Mouse (Mus musculus) forebrain, embryonic 15.5 days (tissue): ENCODE results near the gene Smarcc2. TPM values are rescaled to one million over a fixed set of nuclear protein-coding genes. Genes with fewer than 3 reads are reported as not detected.
"Not testable (repeated sequence)": the region's sequence is repeated elsewhere in the genome, so short reads cannot be mapped to it uniquely, and the experiment has no call there.

Experiments
- ATAC-seq: fragments of 200-750 bp; cut with Nextera tagmentation; replicated peaks from 2 replicates; pipeline ENCODE4 v1.8.0; 2017; ENCODE audit warnings: mild to moderate bottlenecking, moderate TSS enrichment, moderate library complexity
- H3K27ac ChIP-seq: fragments of 300-500 bp; sonication (generic); replicated peaks from 2 replicates; pipeline ENCODE4 v1.5.1; 2015; ENCODE audit warnings: mild to moderate bottlenecking, inconsistent platforms
- H3K27me3 ChIP-seq: fragments of 300-500 bp; sonication (generic); 2 replicates; pipeline ENCODE4 v1.6.1; 2015; ENCODE audit warnings: inconsistent platforms
- H3K36me3 ChIP-seq: fragments of 300-500 bp; sonication (generic); 2 replicates; pipeline ENCODE4 v1.6.1; 2015; ENCODE audit warnings: mild to moderate bottlenecking, inconsistent platforms
- H3K4me1 ChIP-seq: fragments of 300-500 bp; sonication (generic); 2 replicates; pipeline ENCODE4 v1.6.1; 2015; ENCODE audit warnings: inconsistent platforms
- H3K4me2 ChIP-seq: fragments of 300-500 bp; sonication (generic); replicated peaks from 2 replicates; pipeline ENCODE4 v1.6.1; 2015; ENCODE audit warnings: mild to moderate bottlenecking, inconsistent platforms
- H3K4me3 ChIP-seq: fragments of 300-500 bp; sonication (generic); 2 replicates; pipeline ENCODE4 v1.5.1; 2015; ENCODE audit warnings: mild to moderate bottlenecking, inconsistent platforms
- H3K9ac ChIP-seq: fragments of 300-500 bp; sonication (generic); replicated peaks from 2 replicates; pipeline ENCODE4 v1.6.1; 2015; ENCODE audit warnings: mild to moderate bottlenecking, inconsistent platforms
- H3K9me3 ChIP-seq: fragments of 300-500 bp; sonication (generic); 2 replicates; pipeline ENCODE4 v1.6.1; 2016; ENCODE audit warnings: inconsistent platforms
- WGBS: fragments of 180-500 bp; shearing (Covaris S2); methylation state at CpG from one replicate; pipeline ENCODE4 v1.1.7; 2015; ENCODE audit warnings: mixed read lengths; 5-methylcytosine and 5-hydroxymethylcytosine counted together
- polyA plus RNA-seq: library from polyadenylated mRNA; unstranded; fragments of >200 nt; fragmentation: Nextera tagmentation; extraction: Ambion mirVana; gene quantifications from 2 replicates; pipeline ENCODE4 v1.2.1, GENCODE M21; 2015

Gene Smarcc2
- polyA plus RNA-seq, 1 experiment from 2014 or later: 201 TPM

- no peak for ATAC-seq
- H3K9ac ChIP-seq: no peak overlapping the region
- WGBS: 71% methylated on average over 5 of the region's 5 CpGs
- no peaks in the 10 kb centered on the region for H3K9me3 ChIP-seq
- H3K4me2 ChIP-seq: no peak overlapping the region
- H3K4me3 ChIP-seq: no peak overlapping the region
- peaks cover 67% of the 10 kb centered on the region for H3K36me3 ChIP-seq
- peaks cover 25% of the 10 kb centered on the region for H3K4me1 ChIP-seq
- no peak overlapping the region for H3K27ac ChIP-seq
- no peaks in the 10 kb centered on the region for H3K27me3 ChIP-seq
Measured at GRCm38 (mm10) chr10:128489380-128489779, 30.3 kb downstream of the Smarcc2 start.

GRCm38 (mm10) chr10:128489785-128490184 lies 30.7 kb downstream of the Smarcc2 start:
- WGBS: 52% methylated on average over 4 of the region's 4 CpGs
- Histone ChIP-seq H3K4me1 (peaks cover 29% of the 10 kb centered on the region), H3K9ac (no peak overlapping the region), H3K27me3 (no peaks in the 10 kb centered on the region), H3K27ac (no peak overlapping the region), H3K36me3 (peaks cover 64% of the 10 kb centered on the region), H3K4me3 (no peak overlapping the region), H3K4me2 (no peak overlapping the region), H3K9me3 (no peaks in the 10 kb centered on the region)
- ATAC-seq: no peak

GRCm38 (mm10) chr10:128490232-128490631 lies 31.2 kb downstream of the Smarcc2 start:
- H3K27ac ChIP-seq: no peak overlapping the region
- no peak overlapping the region for H3K4me3 ChIP-seq
- no peak overlapping the region for H3K4me2 ChIP-seq
- WGBS: 78% methylated on average over 5 of the region's 5 CpGs
- no peaks in the 10 kb centered on the region for H3K27me3 ChIP-seq
- ATAC-seq: no peak
- H3K9ac ChIP-seq: no peak overlapping the region
- peaks cover 33% of the 10 kb centered on the region for H3K4me1 ChIP-seq
- H3K9me3 ChIP-seq: no peaks in the 10 kb centered on the region
- peaks cover 63% of the 10 kb centered on the region for H3K36me3 ChIP-seq

- no peak overlapping the region for H3K9ac ChIP-seq
- H3K27ac ChIP-seq: peak overlapping the region; percentile 31; the same call in 1 of the 2 replicates
- peaks cover 33% of the 10 kb centered on the region for H3K4me1 ChIP-seq
- H3K4me3 ChIP-seq: no peak overlapping the region
- H3K9me3 ChIP-seq: no peaks in the 10 kb centered on the region
- ATAC-seq: no peak
- WGBS: 49% methylated on average over 5 of the region's 5 CpGs
- no peak overlapping the region for H3K4me2 ChIP-seq
- no peaks in the 10 kb centered on the region for H3K27me3 ChIP-seq
- peaks cover 57% of the 10 kb centered on the region for H3K36me3 ChIP-seq
Measured at GRCm38 (mm10) chr10:128490912-128491311, 31.9 kb downstream of the Smarcc2 start.

- Histone ChIP-seq H3K9ac (0 out of 2 replicates have a peak overlapping the region, but pooled peaks have one; percentile 1), H3K4me2 (peak overlapping the region; percentile 72; the same call in 1 of the 2 replicates), H3K4me3 (no peak overlapping the region), H3K27ac (peak overlapping the region; percentile 31; the same call in 1 of the 2 replicates), H3K27me3 (no peaks in the 10 kb centered on the region), H3K9me3 (no peaks in the 10 kb centered on the region), H3K4me1 (peaks cover 33% of the 10 kb centered on the region), H3K36me3 (peaks cover 51% of the 10 kb centered on the region)
- no peak for ATAC-seq
- 77% methylated on average over 6 of the region's 6 CpGs for WGBS
Measured at GRCm38 (mm10) chr10:128491495-128491894, 32.4 kb downstream of the Smarcc2 start.

- peaks cover 34% of the 10 kb centered on the region for H3K4me1 ChIP-seq
- H3K27ac ChIP-seq, ATAC-seq, H3K9me3 ChIP-seq, H3K27me3 ChIP-seq: not testable (repeated sequence)
- H3K36me3 ChIP-seq: peaks cover 46% of the 10 kb centered on the region
- H3K4me2 ChIP-seq: peak overlapping the region; percentile 72
- peak overlapping the region; percentile 86; the same call in 1 of the 2 replicates for H3K9ac ChIP-seq
- peak overlapping the region; percentile 74 for H3K4me3 ChIP-seq
- 81% methylated on average over 8 of the region's 8 CpGs for WGBS
Measured at GRCm38 (mm10) chr10:128492051-128492450, 33.0 kb downstream of the Smarcc2 start.

GRCm38 (mm10) chr10:128492633-128493311 lies 33.7 kb downstream of the Smarcc2 start:
- 31% methylated on average over 12 of the region's 12 CpGs for WGBS
- ATAC-seq: 0 out of 2 replicates have a peak, but pooled peaks have one; percentile 7
- H3K27me3 ChIP-seq: no peaks in the 10 kb centered on the region
- peak overlapping the region; percentile 95 for H3K27ac ChIP-seq
- peaks cover 39% of the 10 kb centered on the region for H3K36me3 ChIP-seq
- peak overlapping the region; percentile 72 for H3K4me2 ChIP-seq
- peaks cover 37% of the 10 kb centered on the region for H3K4me1 ChIP-seq
- H3K9me3 ChIP-seq: no peaks in the 10 kb centered on the region
- H3K9ac ChIP-seq: peak overlapping the region; percentile 86
- H3K4me3 ChIP-seq: peak overlapping the region; percentile 74

- no peaks in the 10 kb centered on the region for H3K27me3 ChIP-seq
- H3K4me2 ChIP-seq: peak overlapping the region; percentile 72
- peaks cover 33% of the 10 kb centered on the region for H3K36me3 ChIP-seq
- H3K9ac ChIP-seq: peak overlapping the region; percentile 86
- ATAC-seq: no peak; the same call in 1 of the 2 replicates
- peaks cover 42% of the 10 kb centered on the region for H3K4me1 ChIP-seq
- peak overlapping the region; percentile 74 for H3K4me3 ChIP-seq
- H3K9me3 ChIP-seq: no peaks in the 10 kb centered on the region
- under 1% methylated on average over 12 of the region's 12 CpGs for WGBS
- H3K27ac ChIP-seq: peak overlapping the region; percentile 95
Measured at GRCm38 (mm10) chr10:128493319-128493694, 34.3 kb downstream of the Smarcc2 start.

GRCm38 (mm10) chr10:128493695-128494666 lies 34.9 kb downstream of the Smarcc2 start, which contains the start of gene Myl6:
Myl6 (minus strand) TSS chr10:128494145.
- Histone ChIP-seq H3K9me3 (no peaks in the 10 kb centered on the region), H3K27ac (peak within 1 kb of the TSS; percentile 95), H3K4me3 (peak within 1 kb of the TSS; percentile 74), H3K4me1 (peaks cover 44% of the 10 kb centered on the region), H3K27me3 (no peaks in the 10 kb centered on the region), H3K9ac (peak within 1 kb of the TSS; percentile 86), H3K36me3 (peaks cover 26% of the 10 kb centered on the region), H3K4me2 (peak within 1 kb of the TSS; percentile 72)
- ATAC-seq: peak; percentile 92
- WGBS: under 1% methylated on average over 39 of the region's 45 CpGs

- Histone ChIP-seq H3K4me1 (peaks cover 50% of the 10 kb centered on the region), H3K27me3 (no peaks in the 10 kb centered on the region), H3K9me3 (no peaks in the 10 kb centered on the region), H3K4me3 (peak overlapping the region; percentile 74), H3K9ac (peak overlapping the region; percentile 60), H3K36me3 (peaks cover 20% of the 10 kb centered on the region), H3K4me2 (peak overlapping the region; percentile 72), H3K27ac (peak overlapping the region; percentile 95)
- 61% methylated on average over 11 of the region's 11 CpGs for WGBS
- ATAC-seq: no peak
Measured at GRCm38 (mm10) chr10:128494667-128495245, 35.7 kb downstream of the Smarcc2 start.

GRCm38 (mm10) chr10:128495270-128495669 lies 36.2 kb downstream of the Smarcc2 start:
- no peak for ATAC-seq
- Histone ChIP-seq H3K27me3 (no peaks in the 10 kb centered on the region), H3K27ac (no peak overlapping the region), H3K4me2 (no peak overlapping the region), H3K36me3 (peaks cover 15% of the 10 kb centered on the region), H3K4me1 (peaks cover 50% of the 10 kb centered on the region), H3K9me3 (no peaks in the 10 kb centered on the region), H3K4me3 (peak overlapping the region; percentile 74; the same call in 1 of the 2 replicates), H3K9ac (no peak overlapping the region)
- 82% methylated on average over 2 of the region's 2 CpGs for WGBS
